In genomic region chr2:180894029-180894623, GRCm38 (mm10) we compare ENCODE assay signal across 7 mouse cellular contexts. TPM values are rescaled to one million over a fixed set of nuclear protein-coding genes. Genes with fewer than 3 reads are reported as not detected.
A peak's percentile ranks its signal among the peaks of the same experiment; 100 is the strongest.
DNase-seq lines count a peak whose midpoint lies in the region; ATAC-seq and TF ChIP-seq lines count a peak whose summit lies in the region.

No protein-coding gene starts in this region.

- no peak for TF ChIP-seq CTCF in stomach, postnatal 0 days (IDR thresholded peaks at IDR 0.05; ENCODE audit: low read depth)

- peaks cover 74% of the 10 kb centered on the region for H3K27me3 ChIP-seq in embryonic facial prominence, embryonic 14.5 days (replicated peaks; ENCODE audit: control insufficient read depth, insufficient read depth, low read length)
- H3K27me3 ChIP-seq in hindbrain, embryonic 15.5 days: no peaks in the 10 kb centered on the region
- peaks cover 40% of the 10 kb centered on the region; the same call in 1 of the 2 replicates for H3K27me3 ChIP-seq in stomach, postnatal 0 days (ENCODE audit: control insufficient read depth, insufficient read depth, low read length)

- H3K36me3 ChIP-seq in embryonic facial prominence, embryonic 14.5 days (ENCODE audit: control insufficient read depth, insufficient read depth, low read length): no peaks in the 10 kb centered on the region
- no peaks in the 10 kb centered on the region for H3K36me3 ChIP-seq in hindbrain, embryonic 15.5 days
- H3K36me3 ChIP-seq in stomach, postnatal 0 days (ENCODE audit: control insufficient read depth, insufficient read depth, low read length): no peaks in the 10 kb centered on the region

- intact Hi-C loops in left cerebral cortex, postnatal 14 days (cut with DNase I): loop anchor here (5.0 kb wide), 2 partner anchors 52 to 107 kb away; no protein-coding TSS in a partner anchor

- no peak for TF ChIP-seq EP300 in stomach, postnatal 0 days (optimal IDR thresholded peaks at IDR 0.05)

- H3K9me3 ChIP-seq in embryonic facial prominence, embryonic 14.5 days (ENCODE audit: control insufficient read depth, low read length): no peaks in the 10 kb centered on the region
- H3K9me3 ChIP-seq in hindbrain, embryonic 15.5 days: no peaks in the 10 kb centered on the region
- H3K9me3 ChIP-seq in stomach, postnatal 0 days (ENCODE audit: control insufficient read depth, low read length): no peaks in the 10 kb centered on the region

- H3K4me2 ChIP-seq in embryonic facial prominence, embryonic 14.5 days (ENCODE audit: low read depth, low read length): peak overlapping the region; percentile 90
- peak overlapping the region; percentile 63 for H3K4me2 ChIP-seq in hindbrain, embryonic 15.5 days
- peak overlapping the region; percentile 71 for H3K4me2 ChIP-seq in stomach, postnatal 0 days (replicated peaks; ENCODE audit: low read depth)

- peak overlapping the region; percentile 42; the same call in 1 of the 2 replicates for H3K9ac ChIP-seq in embryonic facial prominence, embryonic 14.5 days (ENCODE audit: low read depth, low read length)
- peak overlapping the region; percentile 99 for H3K9ac ChIP-seq in hindbrain, embryonic 15.5 days
- no peak overlapping the region for H3K9ac ChIP-seq in stomach, postnatal 0 days (ENCODE audit: low read length)

- under 1% methylated on average over 29 of the region's 57 CpGs for WGBS in embryonic facial prominence, embryonic 14.5 days
- 1% methylated on average over 57 of the region's 57 CpGs for WGBS in hindbrain, embryonic 15.5 days
- under 1% methylated on average over 48 of the region's 57 CpGs for WGBS in stomach, postnatal 0 days

- peak overlapping the region; percentile 43 for H3K4me3 ChIP-seq in embryonic facial prominence, embryonic 14.5 days (ENCODE audit: low read depth, low read length)
- H3K4me3 ChIP-seq in hindbrain, embryonic 15.5 days: peak overlapping the region; percentile 80
- H3K4me3 ChIP-seq in stomach, postnatal 0 days (ENCODE audit: low read depth, low read length): peak overlapping the region; percentile 40

- no peak overlapping the region for H3K27ac ChIP-seq in embryonic facial prominence, embryonic 14.5 days (replicated peaks; ENCODE audit: low read depth, low read length)
- peak overlapping the region; percentile 98 for H3K27ac ChIP-seq in hindbrain, embryonic 15.5 days (replicated peaks)
- no peak overlapping the region for H3K27ac ChIP-seq in stomach, postnatal 0 days (replicated peaks)

- peaks cover 16% of the 10 kb centered on the region for H3K4me1 ChIP-seq in embryonic facial prominence, embryonic 14.5 days (ENCODE audit: control insufficient read depth, insufficient read depth, low read length)
- peaks cover 68% of the 10 kb centered on the region for H3K4me1 ChIP-seq in hindbrain, embryonic 15.5 days (replicated peaks)
- peaks cover 8% of the 10 kb centered on the region; the same call in 1 of the 2 replicates for H3K4me1 ChIP-seq in stomach, postnatal 0 days (replicated peaks; ENCODE audit: control insufficient read depth, insufficient read depth)

- DNase-seq in Muller cell, postnatal 12 days (ENCODE audit: inconsistent ontology term): peak; percentile 69
- DNase-seq in adrenal gland, postnatal 25 days: peak; percentile 73
- peak; percentile 69 for DNase-seq in embryonic facial prominence, embryonic 14.5 days (ENCODE audit: low spot score)
- peak; percentile 43 to 62 for DNase-seq in left cerebral cortex, postnatal 14 days (ENCODE audit: low spot score in 2 of 2)
- peak; percentile 79 for DNase-seq in mesoderm, embryonic 11.5 days (ENCODE audit: low read depth, low spot score)
- DNase-seq in stomach, postnatal 0 days (ENCODE audit: low spot score): peak; percentile 70

- peak; percentile 24; the same call in 1 of the 2 replicates for ATAC-seq in embryonic facial prominence, embryonic 14.5 days (ENCODE audit: low read depth)
- peak; percentile 2; the same call in 1 of the 2 replicates for ATAC-seq in hindbrain, embryonic 15.5 days (ENCODE audit: low FRiP score, low read depth)
- peak; percentile 36; the same call in 1 of the 2 replicates for ATAC-seq in stomach, postnatal 0 days (ENCODE audit: low FRiP score, low TSS enrichment)

RNA-seq across cellular contexts. Expression of gene Ythdf1, which starts 26.6 kb away (rescaled TPM):
- 43.5 and 54.0 TPM in 2 replicates for total RNA-seq in adrenal gland, postnatal 25 days (2021)
- polyA plus RNA-seq in embryonic facial prominence, embryonic 14.5 days (2014; fragmentation: Nextera tagmentation; extraction: Ambion mirVana): 59.2 and 62.2 TPM in 2 replicates
- 50.1 and 54.9 TPM in 2 replicates for polyA plus RNA-seq in hindbrain, embryonic 15.5 days (2015; fragmentation: Nextera tagmentation; extraction: Ambion mirVana)
- total RNA-seq in left cerebral cortex, postnatal 14 days (2021): 10 to 100 TPM; 63.1 to 68.4 TPM
- 26.2 and 27.6 TPM in 2 replicates for polyA plus RNA-seq in stomach, postnatal 0 days (2015; fragmentation: Nextera tagmentation; extraction: Ambion mirVana)

RNA-seq across cellular contexts. Expression of gene Birc7, which starts 34.7 kb away (rescaled TPM):
- not detected in 2 replicates for total RNA-seq in adrenal gland, postnatal 25 days (2021)
- polyA plus RNA-seq in embryonic facial prominence, embryonic 14.5 days (2014; fragmentation: Nextera tagmentation; extraction: Ambion mirVana): 0.17 TPM in 1 of 2 replicates, not detected in the other
- 0.18 and 0.31 TPM in 2 replicates for polyA plus RNA-seq in hindbrain, embryonic 15.5 days (2015; fragmentation: Nextera tagmentation; extraction: Ambion mirVana)
- total RNA-seq in left cerebral cortex, postnatal 14 days (2021): not detected
- 0.06 and 0.11 TPM in 2 replicates for polyA plus RNA-seq in stomach, postnatal 0 days (2015; fragmentation: Nextera tagmentation; extraction: Ambion mirVana)
